Mouse (Mus musculus) limb, embryonic 10.5 days (tissue): ENCODE data around the gene Slc37a1. TPM values are rescaled to one million over a fixed set of nuclear protein-coding genes. Genes with fewer than 3 reads are reported as not detected.
"Not testable (repeated sequence)": the region's sequence is repeated elsewhere in the genome, so short reads cannot be mapped to it uniquely, and the experiment has no call there.

ENCODE experiments used
- DNase-seq: peaks from one replicate; pipeline ENCODE4 v3.0.0-alpha.2; 2017; ENCODE audit warnings: low spot score
- H3K27ac ChIP-seq: fragments of 300-500 bp; sonication (generic); 2 replicates; pipeline ENCODE4 v1.5.1; 2016; ENCODE audit warnings: mild to moderate bottlenecking
- H3K27me3 ChIP-seq: fragments of 300-500 bp; sonication (generic); 2 replicates; pipeline ENCODE4 v1.6.1; 2016; ENCODE audit warnings: low read depth, mild to moderate bottlenecking; ENCODE audit not compliant: poor library complexity, severe bottlenecking
- H3K36me3 ChIP-seq: fragments of 300-500 bp; sonication (generic); 2 replicates; pipeline ENCODE4 v1.6.1; 2016; ENCODE audit warnings: mild to moderate bottlenecking, moderate library complexity
- H3K4me1 ChIP-seq: fragments of 300-500 bp; sonication (generic); 2 replicates; pipeline ENCODE4 v1.6.1; 2016
- H3K4me3 ChIP-seq: fragments of 300-500 bp; sonication (generic); 2 replicates; pipeline ENCODE4 v1.5.1; 2016; ENCODE audit warnings: mild to moderate bottlenecking, moderate library complexity
- H3K9me3 ChIP-seq: fragments of 300-500 bp; sonication (generic); replicated peaks from 2 replicates; pipeline ENCODE4 v1.6.1; 2016; ENCODE audit warnings: mild to moderate bottlenecking
- WGBS: fragments of 180-500 bp; shearing (Covaris S2); methylation state at CpG from one replicate; pipeline ENCODE4 v1.1.7; 2016; 5-methylcytosine and 5-hydroxymethylcytosine counted together
- polyA plus RNA-seq: library from polyadenylated mRNA; unstranded; fragments of >200 nt; fragmentation: Nextera tagmentation; extraction: Ambion mirVana; gene quantifications from 2 replicates; pipeline ENCODE4 v1.2.1, GENCODE M21; 2016

Gene Slc37a1
- polyA plus RNA-seq, 1 experiment from 2014 or later: 4.1 TPM

GRCm38 (mm10) chr17:31332333-31332732 is 45.7 kb downstream of the Slc37a1 start:
- Histone ChIP-seq H3K4me1 (no peaks in the 10 kb centered on the region), H3K27ac (no peak overlapping the region), H3K4me3 (no peak overlapping the region), H3K36me3 (no peaks in the 10 kb centered on the region), H3K27me3 (no peaks in the 10 kb centered on the region), H3K9me3 (no peaks in the 10 kb centered on the region)
- WGBS: 45% methylated on average over 1 of the region's 1 CpGs
- no peak for DNase-seq

GRCm38 (mm10) chr17:31334509-31335260 is 48.1 kb downstream of the Slc37a1 start:
- 90% methylated on average over 11 of the region's 11 CpGs for WGBS
- no peaks in the 10 kb centered on the region for H3K36me3 ChIP-seq
- H3K9me3 ChIP-seq: no peaks in the 10 kb centered on the region
- no peaks in the 10 kb centered on the region for H3K4me1 ChIP-seq
- H3K4me3 ChIP-seq: no peak overlapping the region
- no peaks in the 10 kb centered on the region for H3K27me3 ChIP-seq
- no peak for DNase-seq
- H3K27ac ChIP-seq: no peak overlapping the region

GRCm38 (mm10) chr17:31335344-31336080 is 48.9 kb downstream of the Slc37a1 start:
- no peak overlapping the region for H3K27ac ChIP-seq
- no peaks in the 10 kb centered on the region for H3K36me3 ChIP-seq
- H3K9me3 ChIP-seq: no peaks in the 10 kb centered on the region
- no peaks in the 10 kb centered on the region for H3K27me3 ChIP-seq
- H3K4me3 ChIP-seq: no peak overlapping the region
- WGBS: 87% methylated on average over 22 of the region's 22 CpGs
- no peak for DNase-seq
- no peaks in the 10 kb centered on the region for H3K4me1 ChIP-seq

- no peak for DNase-seq
- peak overlapping the region; percentile 44; the same call in 1 of the 2 replicates for H3K27ac ChIP-seq
- H3K4me1 ChIP-seq: peaks cover 7% of the 10 kb centered on the region; the same call in 1 of the 2 replicates
- no peaks in the 10 kb centered on the region for H3K9me3 ChIP-seq
- whole genome bisulfite sequencing: 77% methylated on average over 2 of the region's 2 CpGs
- H3K36me3 ChIP-seq: no peaks in the 10 kb centered on the region
- H3K27me3 ChIP-seq: no peaks in the 10 kb centered on the region
- H3K4me3 ChIP-seq: no peak overlapping the region
These were observed 53.2 kb downstream of the Slc37a1 start for GRCm38 (mm10) chr17:31339769-31340168.

DNA sequence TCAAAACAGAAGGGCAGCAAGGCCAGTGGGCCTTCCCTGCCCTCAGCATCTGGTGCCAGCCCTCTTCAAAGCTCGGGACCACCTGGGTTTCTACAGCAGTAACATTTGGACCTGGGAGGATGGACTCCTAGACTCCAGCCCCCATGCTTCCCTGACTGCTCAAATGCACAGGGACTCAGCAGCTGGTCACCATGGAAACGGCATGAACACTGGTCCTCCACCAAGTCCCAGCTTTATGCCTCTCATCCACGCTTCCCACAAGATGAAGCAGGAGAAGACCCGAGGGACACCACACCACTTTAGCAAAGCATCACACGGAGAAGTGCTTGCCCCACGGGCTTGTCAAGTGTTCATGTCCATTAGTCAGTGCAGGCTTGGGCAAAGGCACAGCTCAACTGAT is 55.6 kb downstream of the Slc37a1 start:
- Histone ChIP-seq H3K9me3 (no peaks in the 10 kb centered on the region), H3K27ac (no peak overlapping the region), H3K4me3 (no peak overlapping the region), H3K36me3 (no peaks in the 10 kb centered on the region), H3K27me3 (no peaks in the 10 kb centered on the region), H3K4me1 (peaks cover 7% of the 10 kb centered on the region; the same call in 1 of the 2 replicates)
- no peak for DNase-seq
- 80% methylated on average over 6 of the region's 6 CpGs for WGBS

- H3K4me3 ChIP-seq: no peak overlapping the region
- peaks cover 7% of the 10 kb centered on the region; the same call in 1 of the 2 replicates for H3K4me1 ChIP-seq
- peak; percentile 89 for DNase-seq
- H3K36me3 ChIP-seq: no peaks in the 10 kb centered on the region
- H3K27ac ChIP-seq: no peak overlapping the region
- H3K9me3 ChIP-seq: no peaks in the 10 kb centered on the region
- H3K27me3 ChIP-seq: no peaks in the 10 kb centered on the region
- WGBS: 46% methylated on average over 5 of the region's 5 CpGs
These were observed 57.7 kb downstream of the Slc37a1 start for GRCm38 (mm10) chr17:31344172-31344801.

DNA sequence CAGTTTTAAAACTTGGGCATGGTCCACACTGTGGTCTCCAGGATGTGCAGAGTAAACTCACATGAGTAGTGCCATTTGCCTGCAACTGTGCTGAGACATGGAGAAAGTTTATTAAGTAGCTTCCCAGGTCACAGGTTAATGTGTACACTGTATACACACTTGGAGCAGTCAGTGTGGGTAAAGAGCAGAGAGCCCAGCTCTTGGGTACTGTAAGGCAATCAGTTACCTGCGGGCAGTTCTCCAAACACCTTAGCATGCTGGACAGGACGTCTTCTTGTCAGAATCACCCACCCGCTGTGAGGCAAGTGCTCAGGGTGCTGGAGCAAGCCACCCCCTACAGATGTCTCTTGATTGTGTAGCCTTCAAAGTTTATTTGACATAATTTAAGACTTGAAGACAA is 58.2 kb downstream of the Slc37a1 start:
- DNase-seq: no peak
- no peak overlapping the region for H3K4me3 ChIP-seq
- H3K9me3 ChIP-seq: no peaks in the 10 kb centered on the region
- H3K27me3 ChIP-seq: no peaks in the 10 kb centered on the region
- peaks cover 7% of the 10 kb centered on the region; the same call in 1 of the 2 replicates for H3K4me1 ChIP-seq
- no peaks in the 10 kb centered on the region for H3K36me3 ChIP-seq
- H3K27ac ChIP-seq: no peak overlapping the region
- 91% methylated on average over 3 of the region's 3 CpGs for WGBS

GRCm38 (mm10) chr17:31348129-31348528 is 61.5 kb downstream of the Slc37a1 start:
- no peaks in the 10 kb centered on the region for H3K36me3 ChIP-seq
- H3K27me3 ChIP-seq: no peaks in the 10 kb centered on the region
- H3K27ac ChIP-seq: no peak overlapping the region
- H3K4me1 ChIP-seq: no peaks in the 10 kb centered on the region
- DNase-seq: no peak
- H3K9me3 ChIP-seq: no peaks in the 10 kb centered on the region
- no peak overlapping the region for H3K4me3 ChIP-seq
- WGBS: 91% methylated on average over 5 of the region's 5 CpGs

- no peaks in the 10 kb centered on the region for H3K36me3 ChIP-seq
- H3K27me3 ChIP-seq: no peaks in the 10 kb centered on the region
- H3K27ac ChIP-seq: no peak overlapping the region
- H3K4me1 ChIP-seq: no peaks in the 10 kb centered on the region
- no peaks in the 10 kb centered on the region for H3K9me3 ChIP-seq
- DNase-seq: no peak
- 87% methylated on average over 12 of the region's 12 CpGs for WGBS
- no peak overlapping the region for H3K4me3 ChIP-seq
These were observed 62.8 kb downstream of the Slc37a1 start for GRCm38 (mm10) chr17:31349388-31349787.

- no peak overlapping the region for H3K4me3 ChIP-seq
- no peaks in the 10 kb centered on the region for H3K9me3 ChIP-seq
- WGBS: 76% methylated on average over 8 of the region's 8 CpGs
- no peak for DNase-seq
- H3K4me1 ChIP-seq: peaks cover 4% of the 10 kb centered on the region; the same call in 1 of the 2 replicates
- no peak overlapping the region for H3K27ac ChIP-seq
- no peaks in the 10 kb centered on the region for H3K27me3 ChIP-seq
- H3K36me3 ChIP-seq: no peaks in the 10 kb centered on the region
These were observed 65.4 kb downstream of the Slc37a1 start for GRCm38 (mm10) chr17:31351984-31352383.

- 89% methylated on average over 2 of the region's 2 CpGs for WGBS
These were observed 66.7 kb downstream of the Slc37a1 start for GRCm38 (mm10) chr17:31353255-31353654.

GRCm38 (mm10) chr17:31354684-31355083 is 68.1 kb downstream of the Slc37a1 start:
- WGBS: 81% methylated on average over 3 of the region's 3 CpGs
- not testable (repeated sequence) for DNase-seq, H3K9me3 ChIP-seq, H3K4me3 ChIP-seq, H3K27ac ChIP-seq, H3K27me3 ChIP-seq, H3K36me3 ChIP-seq, H3K4me1 ChIP-seq

More at GRCm38 (mm10) chr17:31353255-31353654, 66.7 kb downstream of the Slc37a1 start:
- no peak for DNase-seq
- Histone ChIP-seq H3K4me3 (no peak overlapping the region), H3K9me3 (no peaks in the 10 kb centered on the region), H3K36me3 (no peaks in the 10 kb centered on the region), H3K27me3 (no peaks in the 10 kb centered on the region), H3K4me1 (peaks cover 4% of the 10 kb centered on the region; the same call in 1 of the 2 replicates), H3K27ac (no peak overlapping the region)
